Mouse (Mus musculus): Measurements from ENCODE around the gene Jph2. TPM values are rescaled to one million over a fixed set of nuclear protein-coding genes. Genes with fewer than 3 reads are reported as not detected.

The Jph2 gene
- not detected for polyA plus RNA-seq (2014; fragmentation: Illumina TruSeq; extraction: RNeasy Lipid Tissue Mini Kit (QIAGEN cat#74804); ENCODE audit: low read depth, low replicate concordance)

DNA sequence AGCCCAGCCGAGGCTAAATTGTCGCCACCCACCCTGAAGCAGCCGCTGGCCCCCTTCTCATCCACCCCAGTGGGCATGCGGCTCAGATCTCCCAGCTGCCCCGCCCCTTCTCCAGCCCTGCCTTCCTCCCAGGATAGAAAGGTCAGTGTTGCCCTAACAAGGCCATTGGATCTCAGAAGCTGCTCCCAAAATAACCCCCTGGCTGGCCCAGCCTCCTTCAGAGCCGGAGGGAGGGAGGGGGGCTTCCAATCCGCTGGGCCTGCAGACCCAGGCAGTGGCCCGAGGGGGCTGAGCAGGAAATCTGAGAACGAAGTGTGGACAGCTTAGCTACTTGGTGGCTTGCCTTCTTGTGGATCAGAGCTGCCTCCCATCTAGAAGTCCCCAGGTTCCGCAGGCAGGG, at the start of gene Jph2:
TSS of gene Jph2 (minus strand) at position 89 of the 400 bp plus-strand sequence.

DNA sequence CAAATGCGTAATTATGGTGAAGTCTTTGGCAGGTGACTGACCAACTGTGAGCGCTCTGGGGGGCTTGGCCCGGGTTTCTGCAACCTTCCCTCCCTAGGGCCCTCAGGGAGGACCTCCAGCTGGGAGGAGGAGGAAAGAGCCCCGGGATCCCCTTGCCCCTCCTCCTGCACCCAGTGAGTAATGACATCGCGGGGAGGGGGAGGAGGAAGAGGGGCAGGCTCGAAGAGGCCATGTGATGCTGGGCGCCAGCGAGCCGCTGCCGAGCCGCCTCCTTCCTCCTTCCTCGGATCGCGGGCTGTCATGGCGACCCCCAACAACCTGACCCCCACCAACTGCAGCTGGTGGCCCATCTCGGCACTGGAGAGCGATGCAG, 40.4 kb upstream of the Jph2 start, which contains the start of gene Gdap1l1:
TSS of gene Gdap1l1 (plus strand) at position 231 of the 373 bp plus-strand sequence.

DNA sequence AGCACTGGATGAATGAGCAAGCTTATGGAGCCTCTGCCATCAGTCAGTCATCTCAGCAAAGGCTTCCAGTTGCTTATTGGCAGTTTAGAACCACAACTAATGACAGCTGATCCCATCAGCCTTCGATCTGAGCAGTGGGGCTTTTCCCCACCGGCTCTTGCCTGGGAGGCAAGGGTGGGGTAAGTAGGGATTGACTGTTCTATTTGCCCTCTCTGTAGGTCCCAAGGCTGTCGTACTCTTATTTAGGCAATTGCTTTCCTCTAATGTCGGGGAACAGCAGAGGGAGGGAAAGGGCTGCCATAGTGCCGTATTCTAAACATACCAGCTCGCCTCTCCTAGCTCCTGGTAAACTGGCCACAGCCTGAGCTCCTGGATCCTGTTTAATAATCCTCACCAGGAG, 26.8 kb upstream of the Jph2 start, which contains the start of gene Oser1:
TSS of gene Oser1 (minus strand) at position 101 of the 400 bp plus-strand sequence.

Other genes with a start within 250 kb of the Jph2 start
- gene Tox2, start 194.9 kb downstream of the Jph2 start, polyA plus RNA-seq (2014; fragmentation: Illumina TruSeq; extraction: RNeasy Lipid Tissue Mini Kit (QIAGEN cat#74804); ENCODE audit: low read depth, low replicate concordance) = 0.28 TPM
- 39.3 TPM for gene Oser1, start 26.7 kb upstream of the Jph2 start, polyA plus RNA-seq (2014; fragmentation: Illumina TruSeq; extraction: RNeasy Lipid Tissue Mini Kit (QIAGEN cat#74804); ENCODE audit: low read depth, low replicate concordance)
- not detected for gene Gdap1l1, start 40.5 kb upstream of the Jph2 start, polyA plus RNA-seq (2014; fragmentation: Illumina TruSeq; extraction: RNeasy Lipid Tissue Mini Kit (QIAGEN cat#74804); ENCODE audit: low read depth, low replicate concordance)
- 14.3 TPM for gene Fitm2, start 74.6 kb upstream of the Jph2 start, polyA plus RNA-seq (2014; fragmentation: Illumina TruSeq; extraction: RNeasy Lipid Tissue Mini Kit (QIAGEN cat#74804); ENCODE audit: low read depth, low replicate concordance)
- not detected for gene R3hdml, start 94.3 kb upstream of the Jph2 start, polyA plus RNA-seq (2014; fragmentation: Illumina TruSeq; extraction: RNeasy Lipid Tissue Mini Kit (QIAGEN cat#74804); ENCODE audit: low read depth, low replicate concordance)
- gene Hnf4a, start 108.8 kb upstream of the Jph2 start, polyA plus RNA-seq (2014; fragmentation: Illumina TruSeq; extraction: RNeasy Lipid Tissue Mini Kit (QIAGEN cat#74804); ENCODE audit: low read depth, low replicate concordance) = 137 TPM
- 17.0 TPM for gene Ttpal, start 204.3 kb upstream of the Jph2 start, polyA plus RNA-seq (2014; fragmentation: Illumina TruSeq; extraction: RNeasy Lipid Tissue Mini Kit (QIAGEN cat#74804); ENCODE audit: low read depth, low replicate concordance)
- 710 TPM for gene Serinc3, start 247.1 kb upstream of the Jph2 start, polyA plus RNA-seq (2014; fragmentation: Illumina TruSeq; extraction: RNeasy Lipid Tissue Mini Kit (QIAGEN cat#74804); ENCODE audit: low read depth, low replicate concordance)

Measured in kidney, adult 10 weeks (tissue).